Comparison of ENCODE assay signal across 22 mouse cellular contexts in genomic region chr4:84488323-84488722, GRCm38 (mm10).
A peak's percentile ranks its signal among the peaks of the same experiment; 100 is the strongest.
DNase-seq lines count a peak whose midpoint lies in the region; ATAC-seq and TF ChIP-seq lines count a peak whose summit lies in the region.
"Had no signal": no experiment of that assay in that cellular context is flagged by ENCODE, and none has a peak within 500 bp of the region (broad histone marks: within the 10 kb centered on the region; RNA-seq: fewer than 3 reads in every experiment).

No protein-coding gene starts in this region.

- ATAC-seq in forebrain, embryonic 16.5 days = peak; percentile 55
- peak; percentile 49; the same call in 1 of the 2 replicates for ATAC-seq in lung, embryonic 16.5 days (ENCODE audit: low read depth)
- ATAC-seq: liver, postnatal 0 days had no signal

- no peak overlapping the region for H3K4me3 ChIP-seq in forebrain, embryonic 16.5 days (replicated peaks; ENCODE audit: low read length)
- H3K4me3 ChIP-seq in forebrain, embryonic 10.5 days = no peak overlapping the region
- H3K4me3 ChIP-seq in lung, embryonic 16.5 days (ENCODE audit: low read length) = no peak overlapping the region
- H3K4me3 ChIP-seq: embryonic facial prominence, embryonic 12.5 days; heart, embryonic 15.5 days; hindbrain, embryonic 12.5 days; layer of hippocampus, adult 2 months had no signal

- H3K4me2 ChIP-seq in forebrain, embryonic 16.5 days (ENCODE audit: low read length) = no peak overlapping the region
- no peak overlapping the region for H3K4me2 ChIP-seq in lung, embryonic 16.5 days (ENCODE audit: low read depth, low read length)
- H3K4me2 ChIP-seq: embryonic facial prominence, embryonic 12.5 days; heart, embryonic 15.5 days; hindbrain, embryonic 12.5 days had no signal

- peak; percentile 18 for DNase-seq in adrenal gland, adult 2 months
- DNase-seq in adrenal gland, adult 8-10 months = no peak
- DNase-seq in forebrain, embryonic 10.5 days (ENCODE audit: extremely low spot score, low spot score) = no peak
- no peak for DNase-seq in lung, postnatal 25 days (ENCODE audit: low spot score)
- peak; percentile 45 for DNase-seq in brain, embryonic 14.5 days (ENCODE audit: low read depth)
- no peak for DNase-seq in left cerebral cortex, postnatal 25 days (ENCODE audit: low spot score in 2 of 2)
- DNase-seq: adrenal gland, postnatal 14 days; cerebellum, adult 9-11 months; gastrocnemius, postnatal 25 days; kidney, adult 2 months; kidney, postnatal 14 days; layer of hippocampus, postnatal 36 days; liver, postnatal 0 days; right cerebral cortex, postnatal 4 days; thymus, adult 2 months had no signal

- no peaks in the 10 kb centered on the region for H3K4me1 ChIP-seq in forebrain, embryonic 16.5 days (replicated peaks; ENCODE audit: control insufficient read depth, insufficient read depth, low read length)
- no peaks in the 10 kb centered on the region for H3K4me1 ChIP-seq in forebrain, embryonic 10.5 days
- H3K4me1 ChIP-seq in lung, embryonic 16.5 days (replicated peaks; ENCODE audit: control insufficient read depth, insufficient read depth, low read length) = no peaks in the 10 kb centered on the region
- H3K4me1 ChIP-seq: embryonic facial prominence, embryonic 12.5 days; hindbrain, embryonic 12.5 days had no signal

- H3K9me3 ChIP-seq in forebrain, embryonic 16.5 days (ENCODE audit: control insufficient read depth, low read length) = no peaks in the 10 kb centered on the region
- H3K9me3 ChIP-seq in forebrain, embryonic 10.5 days = no peaks in the 10 kb centered on the region
- H3K9me3 ChIP-seq in lung, embryonic 16.5 days (ENCODE audit: control insufficient read depth, low read length) = no peaks in the 10 kb centered on the region
- H3K9me3 ChIP-seq: embryonic facial prominence, embryonic 12.5 days; heart, embryonic 15.5 days; hindbrain, embryonic 12.5 days had no signal

- 20% methylated on average over 5 of the region's 5 CpGs for WGBS in forebrain, embryonic 16.5 days
- 82% methylated on average over 5 of the region's 5 CpGs for WGBS in forebrain, embryonic 10.5 days
- 36% methylated on average over 5 of the region's 5 CpGs for WGBS in lung, embryonic 16.5 days

- no peak for TF ChIP-seq POLR2A in brain, embryonic 14.5 days (IDR thresholded peaks at IDR 0.05; ENCODE audit: borderline replicate concordance, extremely low read depth, insufficient read depth, insufficient read length, poor library complexity, severe bottlenecking)

- H3K9ac ChIP-seq in forebrain, embryonic 16.5 days (replicated peaks; ENCODE audit: low read depth, low read length) = no peak overlapping the region
- no peak overlapping the region for H3K9ac ChIP-seq in lung, embryonic 16.5 days (ENCODE audit: low read length)
- H3K9ac ChIP-seq: embryonic facial prominence, embryonic 12.5 days; heart, embryonic 15.5 days; hindbrain, embryonic 12.5 days; liver, postnatal 0 days had no signal

- no peak for TF ChIP-seq CTCF in brain, embryonic 14.5 days (IDR thresholded peaks at IDR 0.05; ENCODE audit: borderline replicate concordance, extremely low read depth, insufficient read depth, insufficient read length)

- intact Hi-C loops in left cerebral cortex, postnatal 25 days (cut with DNase I) = no loop called here

- H3K36me3 ChIP-seq in forebrain, embryonic 16.5 days (ENCODE audit: control insufficient read depth, insufficient read depth) = no peaks in the 10 kb centered on the region
- no peaks in the 10 kb centered on the region for H3K36me3 ChIP-seq in forebrain, embryonic 10.5 days (replicated peaks)
- H3K36me3 ChIP-seq in lung, embryonic 16.5 days (ENCODE audit: control insufficient read depth, insufficient read depth, low read length) = no peaks in the 10 kb centered on the region
- H3K36me3 ChIP-seq: G1E; heart, embryonic 15.5 days; hindbrain, embryonic 12.5 days had no signal

- no peaks in the 10 kb centered on the region for H3K27me3 ChIP-seq in forebrain, embryonic 16.5 days (replicated peaks; ENCODE audit: control insufficient read depth, insufficient read depth, low read length)
- no peaks in the 10 kb centered on the region for H3K27me3 ChIP-seq in forebrain, embryonic 10.5 days (ENCODE audit: poor library complexity, severe bottlenecking)
- no peaks in the 10 kb centered on the region for H3K27me3 ChIP-seq in lung, embryonic 16.5 days (ENCODE audit: control insufficient read depth, insufficient read depth, low read depth, low read length)
- H3K27me3 ChIP-seq: embryonic facial prominence, embryonic 12.5 days; heart, embryonic 15.5 days; hindbrain, embryonic 12.5 days had no signal

- H3K27ac ChIP-seq in forebrain, embryonic 16.5 days (ENCODE audit: low read length) = no peak overlapping the region
- no peak overlapping the region for H3K27ac ChIP-seq in forebrain, embryonic 10.5 days
- H3K27ac ChIP-seq in lung, embryonic 16.5 days (ENCODE audit: low read length) = no peak overlapping the region
- H3K27ac ChIP-seq: embryonic facial prominence, embryonic 12.5 days; heart, embryonic 15.5 days; hindbrain, embryonic 12.5 days; layer of hippocampus, adult 2 months had no signal

Comparison
In these comparisons a context has a peak if more than half of its experiments do, and no peak if none do; other contexts are left out.
1. DNase-seq: peak in adrenal gland, adult 2 months (single experiment) and brain, embryonic 14.5 days (single experiment); none in adrenal gland, adult 8-10 months (single experiment), forebrain, embryonic 10.5 days (single experiment), lung, postnatal 25 days (single experiment) and left cerebral cortex, postnatal 25 days (0 of 2).